Mouse (Mus musculus) CH12.LX (cell line): ENCODE measurements at regions not wholly inside any gene's neighbourhood (a gene's known extent, or its start where the extent isn't known, plus 50 kb on each side); places are given as distances from the start of the nearest gene placed in this dataset.

Experiments used
- CHD1 ChIP-seq: IDR thresholded peaks from 2 replicates; pipeline ENCODE4 v1.6.1; 2012; ENCODE audit warnings: low read depth, low read length, improper control_type of control experiment, inconsistent platforms
- POLR2A ChIP-seq: IDR thresholded peaks from 2 replicates; pipeline ENCODE4 v1.6.1; 2011; ENCODE audit warnings: low read depth, mild to moderate bottlenecking, improper control_type of control experiment, low read length
- RAD21 ChIP-seq: IDR thresholded peaks from 2 replicates; pipeline ENCODE4 v1.6.1; 2011; ENCODE audit warnings: low read depth, mild to moderate bottlenecking, low read length, improper control_type of control experiment, moderate library complexity

DNA sequence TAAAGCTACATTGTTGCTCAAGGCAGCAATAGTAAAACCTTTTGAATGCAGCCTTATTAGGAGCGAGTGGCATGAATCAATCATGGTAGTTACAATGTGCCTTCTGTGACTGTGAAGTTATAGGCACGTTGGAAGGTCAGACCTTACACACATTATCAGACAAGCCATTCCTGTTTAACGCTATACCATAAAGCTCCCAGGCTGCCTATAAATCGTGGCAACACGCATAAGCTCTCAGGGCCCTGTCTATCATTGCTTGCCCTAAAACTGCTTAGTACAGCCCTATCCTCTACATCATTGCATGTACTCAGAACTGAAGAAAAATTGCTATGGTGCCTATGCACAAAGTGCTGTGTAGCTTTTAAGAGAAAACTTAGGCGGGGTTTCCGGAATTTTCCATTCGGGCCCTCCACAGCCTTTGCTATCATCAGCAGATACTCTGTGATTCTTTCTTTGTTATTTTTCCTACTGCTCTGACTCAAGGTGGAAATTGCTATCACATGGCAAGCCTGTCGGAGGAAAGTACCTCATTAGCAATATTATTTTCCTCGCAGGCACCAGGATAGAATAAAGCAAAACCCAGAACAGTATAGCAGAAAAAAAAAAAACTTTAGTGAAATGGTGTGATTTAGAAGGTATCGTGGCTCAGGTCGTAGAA is 162.7 kb upstream of the Gm17509 start:
- TF ChIP-seq POLR2A (no peak), RAD21 (no peak), CHD1 (no peak)
